Mouse (Mus musculus) liver, adult 2 months (tissue): Measurements from ENCODE around the gene Cplx3.

ENCODE experiments used
- CTCF ChIP-seq: fragments of 200-500 bp; IDR thresholded peaks from 2 replicates; pipeline ENCODE4 v1.5.1; 2011; ENCODE audit warnings: low read depth, low read length, control low read depth
- POLR2A ChIP-seq: fragments of 200-500 bp; IDR thresholded peaks from 2 replicates; pipeline ENCODE4 v1.6.1; 2011; ENCODE audit warnings: low read length, control low read depth; ENCODE audit not compliant: insufficient read depth; ENCODE audit errors: extremely low read depth

DNA sequence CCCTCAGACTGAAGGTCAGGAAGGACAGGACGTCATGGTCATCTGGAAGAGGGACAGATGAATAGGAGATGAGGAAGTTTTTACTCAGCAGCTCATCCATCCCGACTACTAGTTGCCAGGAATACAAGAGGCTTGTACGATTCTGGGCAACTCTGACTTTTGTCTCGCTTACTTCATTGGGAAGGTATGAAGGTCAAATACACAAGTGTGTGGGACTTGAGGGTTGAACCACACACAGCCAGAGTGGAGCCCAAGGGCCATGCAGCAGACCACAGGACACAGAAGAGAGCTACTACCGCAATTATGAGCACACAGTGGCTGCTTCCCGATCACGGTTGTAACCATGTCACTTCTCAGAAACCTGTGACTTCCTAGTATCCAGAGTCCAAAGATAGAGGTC lies 6.5 kb upstream of the Cplx3 start:
- TF ChIP-seq CTCF (no peak), POLR2A (no peak)
